Mouse (Mus musculus): Measurements from ENCODE around the gene Fmod. TPM values are rescaled to one million over a fixed set of nuclear protein-coding genes. Genes with fewer than 3 reads are reported as not detected.

Gene Fmod
- polyA plus RNA-seq, 1 experiment from 2014 or later: 7.2 TPM

DNA sequence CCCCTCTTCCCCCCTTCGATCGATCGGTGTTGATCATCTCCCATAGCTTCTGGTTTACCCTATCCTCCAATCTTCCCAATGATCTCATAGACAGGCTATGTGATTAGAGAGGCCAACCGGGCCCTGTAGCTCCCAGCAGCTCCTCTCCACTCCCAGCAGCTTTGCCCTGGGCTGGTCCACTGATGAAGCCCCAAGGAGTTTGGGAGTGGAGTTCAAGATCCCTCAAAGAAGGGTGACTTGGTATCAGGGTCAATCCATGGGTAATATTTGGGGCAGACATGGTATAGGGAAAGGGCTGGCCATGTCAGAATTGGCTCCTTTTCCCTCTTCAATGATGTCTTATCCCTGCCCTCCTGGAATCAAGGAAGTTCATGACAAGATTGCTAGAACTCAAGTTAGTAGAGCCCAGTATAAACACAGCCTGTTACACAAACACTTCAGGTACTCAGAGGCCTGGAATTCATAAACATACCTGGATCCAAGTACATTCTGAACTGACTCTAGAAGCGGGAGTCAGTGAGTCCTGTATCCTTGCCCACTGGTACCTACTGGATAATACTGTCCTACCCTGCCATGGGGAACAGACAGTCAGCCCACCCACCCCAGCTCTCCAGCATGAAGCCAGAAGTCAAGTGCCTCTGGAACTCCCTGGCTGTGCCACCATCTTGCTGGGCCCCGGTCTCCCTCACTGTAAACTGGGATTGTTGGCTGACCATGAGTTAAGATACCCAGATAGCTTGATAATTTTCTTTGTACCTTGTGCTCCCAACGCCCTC lies 60.2 kb downstream of the Fmod start:
- no peaks in the 10 kb centered on the region for H3K9me3 ChIP-seq (ENCODE audit: control insufficient read depth, low read depth, low read length)
- H3K27me3 ChIP-seq (ENCODE audit: control insufficient read depth, insufficient read depth, low read length): no peaks in the 10 kb centered on the region
- peak overlapping the region; percentile 91; the same call in 1 of the 2 replicates for H3K27ac ChIP-seq (ENCODE audit: low read length)
- H3K4me3 ChIP-seq (ENCODE audit: low read depth, low read length): no peak overlapping the region
- no peaks in the 10 kb centered on the region for H3K36me3 ChIP-seq (ENCODE audit: control insufficient read depth, insufficient read depth, low read length)
- H3K4me2 ChIP-seq (replicated peaks; ENCODE audit: low read depth, low read length): no peak overlapping the region
- H3K4me1 ChIP-seq (ENCODE audit: control insufficient read depth, insufficient read depth, low read length): peaks cover 67% of the 10 kb centered on the region
- 78% methylated on average over 7 of the region's 7 CpGs for WGBS
- H3K9ac ChIP-seq (replicated peaks; ENCODE audit: low read depth, low read length): no peak overlapping the region
- no peak for ATAC-seq (ENCODE audit: insufficient number of reproducible peaks, insufficient read depth, low FRiP score, low read depth)

Other genes with a start within 250 kb of the Fmod start
- gene Atp2b4, start 236.2 kb upstream of the Fmod start, polyA plus RNA-seq (2014; fragmentation: Nextera tagmentation; extraction: Ambion mirVana): 38.3 and 38.8 TPM in 2 replicates
- 1.8 and 2.1 TPM in 2 replicates for gene Optc, start 129.3 kb upstream of the Fmod start, polyA plus RNA-seq (2014; fragmentation: Nextera tagmentation; extraction: Ambion mirVana)
- gene Prelp, start 115.8 kb upstream of the Fmod start, polyA plus RNA-seq (2014; fragmentation: Nextera tagmentation; extraction: Ambion mirVana): 0.91 and 1.6 TPM in 2 replicates
- 55.5 and 61.4 TPM in 2 replicates for gene Btg2, start 41.9 kb downstream of the Fmod start, polyA plus RNA-seq (2014; fragmentation: Nextera tagmentation; extraction: Ambion mirVana)
- not detected in 2 replicates for gene Chit1, start 74.0 kb downstream of the Fmod start, polyA plus RNA-seq (2014; fragmentation: Nextera tagmentation; extraction: Ambion mirVana)
- 0.67 and 1.4 TPM in 2 replicates for gene Chil1, start 144.9 kb downstream of the Fmod start, polyA plus RNA-seq (2014; fragmentation: Nextera tagmentation; extraction: Ambion mirVana)
- not detected in 2 replicates for gene Mybph, start 156.2 kb downstream of the Fmod start, polyA plus RNA-seq (2014; fragmentation: Nextera tagmentation; extraction: Ambion mirVana)
- 0.68 and 1.7 TPM in 2 replicates for gene Adora1, start 198.2 kb downstream of the Fmod start, polyA plus RNA-seq (2014; fragmentation: Nextera tagmentation; extraction: Ambion mirVana)

Data from stomach, embryonic 14.5 days (tissue).